Mouse (Mus musculus) embryonic facial prominence, embryonic 11.5 days (tissue): Measurements from ENCODE around the gene Otud7a. TPM values are rescaled to one million over a fixed set of nuclear protein-coding genes. Genes with fewer than 3 reads are reported as not detected.

Experiments
- ATAC-seq: fragments of 200-750 bp; cut with Nextera tagmentation; replicated peaks from 2 replicates; pipeline ENCODE4 v1.8.0; 2017; ENCODE audit warnings: low read depth; ENCODE audit not compliant: insufficient number of reproducible peaks, low FRiP score, low TSS enrichment
- DNase-seq: peaks from one replicate; pipeline ENCODE4 v3.0.0-alpha.2; 2015; ENCODE audit warnings: low spot score
- H3K27ac ChIP-seq: fragments of 300-500 bp; sonication (generic); replicated peaks from 2 replicates; pipeline ENCODE4 v1.5.1; 2014; ENCODE audit warnings: mild to moderate bottlenecking, low read depth, low read length, control low read depth
- H3K27me3 ChIP-seq: fragments of 300-500 bp; sonication (generic); 2 replicates; pipeline ENCODE4 v1.6.1; 2014; ENCODE audit warnings: mild to moderate bottlenecking, low read length, moderate library complexity, mixed read lengths; ENCODE audit not compliant: control insufficient read depth, insufficient read depth
- H3K36me3 ChIP-seq: fragments of 300-500 bp; sonication (generic); replicated peaks from 2 replicates; pipeline ENCODE4 v1.6.1; 2014; ENCODE audit warnings: low read depth, mild to moderate bottlenecking, low read length, moderate library complexity, mixed read lengths; ENCODE audit not compliant: control insufficient read depth, insufficient read depth
- H3K4me1 ChIP-seq: fragments of 300-500 bp; sonication (generic); 2 replicates; pipeline ENCODE4 v1.6.1; 2014; ENCODE audit warnings: low read length, mixed read lengths; ENCODE audit not compliant: control insufficient read depth, insufficient read depth
- H3K4me2 ChIP-seq: fragments of 300-500 bp; sonication (generic); 2 replicates; pipeline ENCODE4 v1.6.1; 2014; ENCODE audit warnings: low read depth, mild to moderate bottlenecking, control low read depth, low read length, moderate library complexity
- H3K4me3 ChIP-seq: fragments of 300-500 bp; sonication (generic); 2 replicates; pipeline ENCODE4 v1.5.1; 2014; ENCODE audit warnings: low read depth, low read length, control low read depth
- H3K9ac ChIP-seq: fragments of 300-500 bp; sonication (generic); replicated peaks from 2 replicates; pipeline ENCODE4 v1.6.1; 2014; ENCODE audit warnings: mild to moderate bottlenecking, control low read depth, low read length
- H3K9me3 ChIP-seq: fragments of 300-500 bp; sonication (generic); replicated peaks from 2 replicates; pipeline ENCODE4 v1.6.1; 2016; ENCODE audit warnings: mild to moderate bottlenecking, low read length, inconsistent platforms, mixed read lengths; ENCODE audit not compliant: control insufficient read depth
- WGBS: fragments of 180-500 bp; shearing (Covaris S2); extraction: QIAGEN DNeasy Blood & Tissue Kit; methylation state at CpG from one replicate; pipeline ENCODE4 v1.1.7; 2014; 5-methylcytosine and 5-hydroxymethylcytosine counted together
- polyA plus RNA-seq: library from polyadenylated mRNA; unstranded; fragments of >200 nt; fragmentation: Nextera tagmentation; extraction: Ambion mirVana; gene quantifications from 2 replicates; pipeline ENCODE4 v1.2.1, GENCODE M21; 2014

The Otud7a gene
- polyA plus RNA-seq, 1 experiment from 2014 or later, result 0.90 TPM

- no peak overlapping the region for H3K4me2 ChIP-seq
- no peaks in the 10 kb centered on the region for H3K27me3 ChIP-seq
- H3K36me3 ChIP-seq, result no peaks in the 10 kb centered on the region
- peak; percentile 31 for DNase-seq
- H3K9me3 ChIP-seq, result no peaks in the 10 kb centered on the region
- ATAC-seq, result no peak; the same call in 1 of the 2 replicates
- no peaks in the 10 kb centered on the region for H3K4me1 ChIP-seq
- H3K27ac ChIP-seq, result no peak overlapping the region
- no peak overlapping the region for H3K4me3 ChIP-seq
- 12% methylated on average over 8 of the region's 8 CpGs for WGBS
- no peak overlapping the region for H3K9ac ChIP-seq
Measured at GRCm38 (mm10) chr7:63796001-63796632, 351.6 kb downstream of the Otud7a start.

GRCm38 (mm10) chr7:63798446-63798845 lies 353.9 kb downstream of the Otud7a start:
- Histone ChIP-seq H3K4me3 (no peak overlapping the region), H3K4me1 (no peaks in the 10 kb centered on the region), H3K9me3 (no peaks in the 10 kb centered on the region), H3K4me2 (no peak overlapping the region), H3K27me3 (no peaks in the 10 kb centered on the region), H3K27ac (no peak overlapping the region), H3K36me3 (no peaks in the 10 kb centered on the region), H3K9ac (no peak overlapping the region)
- no peak for DNase-seq
- no peak for ATAC-seq
- WGBS, result 84% methylated on average over 3 of the region's 3 CpGs

GRCm38 (mm10) chr7:63799304-63799703 lies 354.8 kb downstream of the Otud7a start:
- WGBS, result 92% methylated on average over 7 of the region's 7 CpGs
- no peak overlapping the region for H3K4me2 ChIP-seq
- no peaks in the 10 kb centered on the region for H3K4me1 ChIP-seq
- H3K9ac ChIP-seq, result no peak overlapping the region
- no peak overlapping the region for H3K27ac ChIP-seq
- no peak for DNase-seq
- H3K27me3 ChIP-seq, result no peaks in the 10 kb centered on the region
- H3K9me3 ChIP-seq, result no peaks in the 10 kb centered on the region
- no peak for ATAC-seq
- no peak overlapping the region for H3K4me3 ChIP-seq
- no peaks in the 10 kb centered on the region for H3K36me3 ChIP-seq

- no peak overlapping the region for H3K27ac ChIP-seq
- WGBS, result 88% methylated on average over 21 of the region's 21 CpGs
- no peak overlapping the region for H3K9ac ChIP-seq
- DNase-seq (no peak), ATAC-seq (no peak)
- H3K4me2 ChIP-seq, result no peak overlapping the region
- H3K27me3 ChIP-seq, result no peaks in the 10 kb centered on the region
- no peaks in the 10 kb centered on the region for H3K9me3 ChIP-seq
- no peaks in the 10 kb centered on the region for H3K36me3 ChIP-seq
- no peak overlapping the region for H3K4me3 ChIP-seq
- no peaks in the 10 kb centered on the region for H3K4me1 ChIP-seq
Measured at GRCm38 (mm10) chr7:63802751-63803150, 358.2 kb downstream of the Otud7a start.

Other genes starting within 250 kb of the Otud7a start
- 1.9 and 2.2 TPM in 2 replicates for gene Chrna7, start 232.2 kb upstream of the Otud7a start, polyA plus RNA-seq